Mouse (Mus musculus): ENCODE results near the gene Nppb.

The Nppb gene

GRCm38 (mm10) chr4:147985205-147986132 lies at the start of gene Nppb:
Gene Nppb, plus strand, starts transcription at chr4:147985788.
- peak; percentile 83 to 86 for DNase-seq

GRCm38 (mm10) chr4:147935904-147936303 lies 49.7 kb upstream of the Nppb start:
- DNase-seq, result no peak

GRCm38 (mm10) chr4:147936331-147936954 lies 49.1 kb upstream of the Nppb start, which contains the start of gene Plod1:
Gene Plod1, minus strand, starts transcription at chr4:147936767.
- peak; percentile 84 to 91 for DNase-seq

DNA sequence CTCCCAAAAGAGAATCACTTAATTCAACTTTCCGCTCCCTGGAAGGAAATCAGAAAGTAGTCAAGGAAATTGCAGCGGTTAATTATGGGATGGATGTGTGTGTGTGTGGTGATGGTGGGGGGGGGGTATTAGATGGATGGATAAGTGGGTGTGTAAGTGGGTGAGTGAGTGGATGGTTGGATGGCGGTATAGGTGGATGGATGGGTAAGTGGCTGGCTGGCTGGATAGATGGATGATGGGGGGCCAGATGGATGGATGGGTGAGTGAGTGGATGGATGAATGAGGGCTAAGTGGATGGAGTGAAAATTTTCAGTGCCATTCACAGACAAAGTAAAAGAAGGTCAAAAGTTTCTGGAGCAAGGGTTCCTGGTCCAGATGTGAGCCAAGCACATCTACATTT lies 48.6 kb upstream of the Nppb start:
- DNase-seq, result no peak

DNA sequence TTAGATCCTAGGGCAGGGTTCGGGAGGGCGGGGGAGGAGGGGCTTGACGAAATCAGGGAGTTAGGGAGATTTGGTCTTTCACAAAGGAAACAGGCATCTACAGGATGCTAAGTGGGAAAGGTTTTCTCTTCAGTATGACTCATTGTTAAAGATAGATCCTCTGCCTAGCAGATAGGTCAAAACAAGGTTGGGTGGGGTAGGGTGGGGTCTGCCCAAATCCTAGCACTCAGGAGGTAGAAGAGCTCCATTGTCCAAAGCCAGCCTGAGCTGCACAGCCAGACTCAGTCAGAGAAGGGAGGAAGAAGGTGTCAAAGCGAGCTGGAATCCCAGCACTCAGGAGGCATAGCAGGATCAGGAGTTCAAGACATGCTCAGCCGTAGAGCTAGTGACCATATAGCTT lies 48.1 kb upstream of the Nppb start:
- DNase-seq, result no peak

- DNase-seq, result peak; percentile 60 to 71
Measured at GRCm38 (mm10) chr4:147938148-147939096, 47.2 kb upstream of the Nppb start.

- peak; percentile 32 to 41 for DNase-seq
Measured at GRCm38 (mm10) chr4:147940111-147940510, 45.5 kb upstream of the Nppb start.

DNA sequence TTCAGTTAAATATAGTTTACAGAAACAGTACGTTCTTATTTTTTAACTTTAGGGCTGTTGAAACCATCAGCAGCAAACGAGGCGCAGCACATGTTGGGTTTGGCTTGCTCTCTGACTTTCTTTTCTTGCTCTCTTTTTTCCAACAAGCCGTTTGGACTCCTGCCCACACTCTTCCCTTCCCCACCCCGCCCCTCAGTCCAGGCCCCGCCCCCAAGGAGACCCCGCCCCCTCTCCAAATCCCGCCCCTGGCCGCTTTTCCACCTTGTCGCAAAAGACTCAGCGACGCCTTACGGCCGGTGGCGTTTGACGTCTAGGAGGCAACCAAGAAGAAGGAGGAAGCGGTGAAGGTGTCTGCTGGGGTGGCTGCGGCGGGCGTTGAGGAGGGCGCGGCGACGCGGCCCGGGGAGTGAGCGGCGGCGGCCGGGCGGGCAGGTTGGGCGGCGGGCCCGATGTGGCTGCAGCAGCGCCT lies 45.0 kb upstream of the Nppb start, which contains the start of gene 2510039O18Rik:
2510039O18Rik (plus strand) TSS at position 320 of the 469 bp plus-strand sequence.
- peak; percentile 90 to 94 for DNase-seq

DNA sequence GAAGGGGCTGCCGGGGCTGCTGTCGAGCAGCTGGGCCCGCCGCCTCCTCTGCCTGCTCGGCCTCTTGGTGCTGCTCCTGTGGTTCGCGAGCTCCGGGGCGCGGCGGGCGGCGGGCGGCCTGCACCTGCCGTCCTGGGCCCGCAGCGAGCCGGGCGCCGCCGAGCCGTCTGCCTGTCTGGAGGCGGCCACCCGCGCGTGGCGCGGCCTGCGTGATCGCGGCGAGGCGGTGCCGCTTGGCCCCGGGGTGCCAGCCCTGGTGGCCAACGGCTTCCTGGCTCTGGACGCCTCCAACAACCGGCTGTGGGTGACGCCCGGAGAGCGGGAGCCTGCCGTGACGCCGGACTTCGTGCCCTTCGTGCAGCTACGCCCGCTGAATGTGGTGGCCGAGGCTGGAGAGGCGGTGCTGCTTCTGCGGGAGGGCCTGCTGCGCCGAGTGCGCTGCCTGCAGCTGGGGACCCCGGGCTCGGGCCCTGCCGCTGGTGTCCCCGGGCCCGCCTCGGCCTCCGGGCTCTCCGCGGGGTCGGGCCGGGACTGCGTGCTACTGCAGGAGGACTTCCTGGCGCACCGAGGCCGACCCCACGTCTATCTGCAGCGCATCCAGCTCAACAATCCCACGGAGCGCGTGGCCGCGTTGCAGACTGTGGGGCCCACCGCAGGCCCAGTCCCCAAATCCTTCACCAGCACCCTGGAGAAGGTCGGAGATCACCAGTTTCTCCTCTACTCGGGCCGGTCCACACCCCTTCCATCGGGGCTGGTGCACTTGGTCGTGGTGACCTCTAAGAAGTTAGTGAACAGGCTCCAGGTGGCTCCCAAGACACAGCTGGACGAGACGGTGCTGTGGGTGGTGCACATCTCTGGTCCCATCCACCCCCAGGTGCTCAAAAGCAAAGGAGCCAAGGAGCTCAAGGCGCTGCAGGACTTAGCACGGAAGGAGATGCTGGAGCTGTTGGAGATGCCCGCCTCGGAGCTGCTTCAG lies 44.3 kb upstream of the Nppb start:
- peak; percentile 55 to 68 for DNase-seq

DNA sequence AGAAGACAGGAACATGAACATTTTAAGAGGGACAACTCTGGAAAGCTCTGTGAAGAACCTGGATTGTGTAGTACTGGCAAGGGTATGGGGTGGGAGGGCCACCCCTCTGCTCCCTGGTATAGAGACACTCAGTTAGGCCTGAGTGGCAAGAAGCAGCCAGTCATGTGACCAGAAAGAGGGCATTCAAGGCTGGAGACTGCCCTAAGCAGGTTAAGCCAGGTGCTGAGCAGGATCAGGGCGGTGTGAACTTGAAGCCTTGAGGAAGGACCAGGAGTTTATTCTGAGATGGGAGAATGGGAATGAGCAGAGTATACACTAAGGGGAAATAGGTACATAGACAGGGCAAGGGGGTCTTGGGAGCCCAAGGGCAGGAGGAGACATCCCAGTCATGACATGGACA lies 42.6 kb upstream of the Nppb start:
- DNase-seq, result peak in 1 of 2 experiments; percentile 40

GRCm38 (mm10) chr4:147947511-147947910 lies 38.1 kb upstream of the Nppb start:
- DNase-seq, result no peak

GRCm38 (mm10) chr4:147953590-147953989 lies 32.0 kb upstream of the Nppb start:
- peak; percentile 31 to 51 for DNase-seq

GRCm38 (mm10) chr4:147957141-147957540 lies 28.4 kb upstream of the Nppb start:
- peak; percentile 75 to 76 for DNase-seq

DNA sequence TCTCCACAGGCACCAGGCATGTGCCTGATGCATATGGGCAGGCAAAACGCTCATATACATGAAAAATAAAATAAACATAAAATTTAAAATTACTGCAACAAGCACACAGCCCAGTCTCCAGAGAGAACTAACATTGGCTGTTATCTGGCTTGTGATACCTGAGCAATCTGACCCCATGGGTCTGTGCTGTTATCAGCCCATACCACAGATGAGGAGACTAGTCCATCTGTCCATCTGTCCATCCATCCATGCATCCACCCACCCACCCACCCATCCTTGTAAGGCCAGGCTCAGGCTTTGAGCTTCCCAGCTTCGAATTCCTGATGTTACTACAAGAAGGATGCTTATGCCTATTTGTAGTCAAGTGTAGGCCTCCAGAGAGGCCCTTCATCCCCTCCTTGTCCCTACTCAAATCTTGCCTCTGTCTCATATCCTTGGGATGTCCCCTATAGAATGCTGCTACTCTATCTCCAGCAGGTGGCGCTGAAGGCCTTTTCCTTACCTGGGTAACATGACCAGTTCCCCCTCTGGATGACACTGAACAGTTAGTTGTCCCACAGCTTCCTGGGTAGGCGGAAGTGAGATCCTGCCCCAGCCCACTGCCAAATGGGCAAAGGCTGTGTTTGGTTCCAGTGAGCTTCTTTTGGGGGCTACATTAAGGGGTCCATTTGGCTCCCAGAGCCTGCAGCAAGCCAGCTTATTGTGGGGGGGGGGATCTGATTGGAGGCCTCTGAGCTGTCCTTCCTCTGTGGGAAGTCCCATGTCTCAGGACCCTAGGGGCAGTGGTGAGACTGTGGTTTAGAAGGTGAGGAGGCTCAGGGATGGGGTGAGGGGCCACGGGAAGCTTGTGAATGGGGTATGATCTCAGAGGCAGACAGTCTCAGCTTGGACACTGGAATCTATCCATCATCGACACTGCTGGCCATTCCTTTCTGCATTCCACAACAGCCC lies 25.4 kb upstream of the Nppb start:
- peak; percentile 80 to 83 for DNase-seq

- DNase-seq, result peak in 1 of 2 experiments; percentile 16
Measured at GRCm38 (mm10) chr4:147962781-147963180, 22.8 kb upstream of the Nppb start.

DNA sequence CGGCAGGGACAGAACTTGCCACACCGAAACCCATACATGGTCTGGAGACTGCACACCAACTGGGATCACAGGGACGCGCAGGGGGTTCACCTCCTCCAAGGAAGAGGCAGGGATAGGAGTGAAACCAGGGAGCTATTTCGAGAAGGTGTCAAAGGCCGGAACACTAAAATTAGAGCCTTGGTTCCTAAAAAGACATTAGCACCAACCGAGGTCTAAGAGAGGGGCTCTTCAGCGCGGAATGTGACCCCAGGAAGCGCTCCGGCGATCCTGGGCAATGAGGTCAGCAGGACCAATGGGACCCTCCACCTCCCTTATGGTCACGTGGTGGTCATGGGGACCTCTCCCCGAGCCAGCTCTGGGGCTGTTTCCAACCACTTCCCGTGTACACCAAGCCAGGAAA lies 22.0 kb upstream of the Nppb start:
- no peak for DNase-seq

DNA sequence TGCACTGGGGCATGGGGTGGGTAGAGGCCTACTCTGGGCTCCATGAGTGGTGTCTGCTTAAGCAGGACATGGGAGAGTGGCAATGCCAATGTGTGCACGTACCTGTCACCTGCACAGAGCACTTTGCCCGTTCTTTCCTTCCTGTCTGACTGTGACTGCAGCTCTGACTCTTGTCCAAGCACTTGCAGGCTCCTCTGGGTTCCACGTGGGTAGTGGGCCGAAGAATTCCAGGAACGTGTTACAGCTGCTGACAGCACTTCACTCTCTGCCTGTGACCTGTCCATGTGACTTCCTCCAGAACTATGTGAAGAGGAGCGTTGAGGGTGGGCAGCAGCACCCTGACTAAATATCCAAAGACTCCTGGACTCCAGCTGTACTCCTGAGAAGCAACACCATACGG lies 19.9 kb upstream of the Nppb start:
- DNase-seq, result peak; percentile 13 to 43

GRCm38 (mm10) chr4:147968816-147969215 lies 16.8 kb upstream of the Nppb start:
- no peak for DNase-seq

- no peak for DNase-seq
Measured at GRCm38 (mm10) chr4:147969337-147969736, 16.3 kb upstream of the Nppb start.

DNA sequence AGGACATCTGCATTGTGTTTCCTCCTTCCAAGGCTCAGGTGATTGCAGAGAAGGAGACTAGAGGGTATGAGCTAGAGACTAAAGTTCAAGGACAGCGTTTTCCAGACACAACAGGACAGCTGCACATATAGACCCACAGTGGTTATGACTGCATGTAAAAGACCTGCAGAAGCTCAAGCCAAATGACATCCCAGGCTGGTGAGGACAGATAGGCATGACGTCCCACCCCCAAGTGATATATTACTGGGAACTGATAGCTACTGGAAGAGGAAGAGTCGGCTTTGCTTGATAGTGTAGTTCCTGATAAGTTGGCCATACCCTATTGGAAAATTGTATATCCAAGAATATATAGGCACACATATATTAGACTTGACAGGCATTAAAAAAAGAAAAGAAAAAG lies 9.4 kb upstream of the Nppb start:
- no peak for DNase-seq

Data from kidney, postnatal 4 days (tissue).